Mouse (Mus musculus): ENCODE data around the gene Il17re. TPM values are rescaled to one million over a fixed set of nuclear protein-coding genes. Genes with fewer than 3 reads are reported as not detected.

The Il17re gene
- polyA plus RNA-seq, 1 experiment from 2014 or later = 0.09 TPM

DNA sequence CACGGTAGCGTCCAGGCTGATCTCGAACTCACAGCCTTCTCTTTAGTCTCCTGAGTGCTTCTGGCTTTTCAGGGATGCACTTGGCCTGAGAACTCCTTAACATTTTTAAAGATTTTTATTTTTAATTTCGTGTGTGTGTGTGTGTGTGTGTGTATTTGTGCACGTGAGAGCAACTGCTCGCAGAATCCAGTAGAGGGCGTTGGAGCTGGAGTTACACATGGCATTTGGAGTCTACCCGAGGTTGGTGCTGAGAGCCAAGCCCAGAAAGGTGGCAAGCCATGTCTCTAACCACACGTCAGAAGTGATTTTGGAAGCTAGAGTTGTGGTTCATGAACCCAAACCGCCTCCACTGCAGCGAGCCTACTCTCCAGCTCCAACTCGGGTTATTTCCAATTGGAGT, 15.2 kb upstream of the Il17re start:
- no peak for ATAC-seq (ENCODE audit: insufficient read depth)
- H3K27ac ChIP-seq (replicated peaks) = peak overlapping the region; percentile 48; the same call in 1 of the 2 replicates

DNA sequence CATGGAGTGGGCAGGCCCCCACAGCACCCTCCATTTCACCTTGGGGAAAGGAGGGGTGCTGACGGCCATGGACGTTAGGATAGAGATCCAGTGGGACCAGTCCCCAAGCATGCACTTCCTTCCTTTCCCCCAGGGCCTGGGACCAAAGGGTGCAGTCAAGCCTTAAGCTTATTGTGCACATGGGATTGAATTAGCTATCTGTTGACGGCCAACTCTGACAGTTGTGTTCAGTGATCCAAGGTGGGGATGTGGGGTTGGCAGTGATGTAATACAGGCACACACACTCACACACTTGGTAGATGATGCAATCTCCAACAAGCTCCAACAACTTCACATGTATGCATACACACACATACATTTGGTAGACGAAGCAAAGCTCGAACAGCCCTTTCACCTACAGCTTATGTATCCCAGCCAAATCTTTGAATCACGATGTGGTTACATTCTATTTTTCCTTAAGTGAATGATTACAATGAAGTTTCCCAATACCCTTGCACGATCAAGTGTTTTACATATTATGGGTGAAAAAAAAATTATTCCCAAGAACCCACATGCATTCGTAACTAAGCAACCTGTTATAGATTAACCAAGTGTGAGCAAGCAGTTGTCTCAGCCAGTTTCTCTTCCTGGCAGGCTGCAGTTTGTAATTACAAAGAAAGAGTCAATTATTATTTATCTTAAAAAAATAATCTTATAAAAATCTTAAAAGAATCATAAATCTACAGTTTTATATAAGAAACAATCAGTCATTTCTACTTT, 13.9 kb upstream of the Il17re start:
- Histone ChIP-seq H3K36me3 (replicated peaks) (peaks cover 19% of the 10 kb centered on the region), H3K9ac (no peak overlapping the region), H3K4me3 (replicated peaks) (no peak overlapping the region), H3K27me3 (no peaks in the 10 kb centered on the region), H3K4me1 (replicated peaks) (peaks cover 27% of the 10 kb centered on the region), H3K27ac (replicated peaks) (no peak overlapping the region), H3K4me2 (no peak overlapping the region), H3K9me3 (replicated peaks) (no peaks in the 10 kb centered on the region)
- no peak for ATAC-seq (ENCODE audit: insufficient read depth)
- 75% methylated on average over 7 of the region's 8 CpGs for WGBS (ENCODE audit: insufficient replicate concordance)

More for the DNA sequence above, 15.2 kb upstream of the Il17re start:
- peak overlapping the region; percentile 82 for H3K4me3 ChIP-seq (replicated peaks)
- WGBS (ENCODE audit: insufficient replicate concordance) = 36% methylated on average over 12 of the region's 12 CpGs
- H3K9ac ChIP-seq = peak overlapping the region; percentile 81
- H3K27me3 ChIP-seq = no peaks in the 10 kb centered on the region
- peak overlapping the region; percentile 91 for H3K4me2 ChIP-seq
- peaks cover 14% of the 10 kb centered on the region for H3K36me3 ChIP-seq (replicated peaks)
- peaks cover 27% of the 10 kb centered on the region for H3K4me1 ChIP-seq (replicated peaks)
- H3K9me3 ChIP-seq (replicated peaks) = no peaks in the 10 kb centered on the region

DNA sequence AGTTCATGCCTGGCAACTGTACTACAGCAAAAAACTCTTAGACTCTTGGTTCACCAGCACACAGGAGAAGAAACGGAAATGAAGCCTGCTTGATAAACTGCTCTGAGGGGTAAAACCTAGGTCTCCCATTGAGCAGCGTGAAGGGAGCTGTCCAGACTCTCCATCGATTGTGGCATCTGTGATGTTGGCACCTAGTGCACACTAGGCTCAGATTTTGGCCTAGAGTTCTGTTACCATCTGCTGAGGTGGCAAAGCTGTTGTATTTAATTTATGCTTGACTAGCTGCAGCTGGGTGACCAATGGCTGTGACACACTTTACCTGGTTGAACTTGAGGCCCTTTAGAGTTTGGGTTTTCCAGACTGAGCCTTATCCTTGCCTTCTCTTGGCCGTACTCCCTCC, 10.6 kb upstream of the Il17re start:
- Histone ChIP-seq H3K9me3 (replicated peaks) (no peaks in the 10 kb centered on the region), H3K4me3 (replicated peaks) (no peak overlapping the region), H3K36me3 (replicated peaks) (peaks cover 19% of the 10 kb centered on the region), H3K9ac (no peak overlapping the region), H3K27ac (replicated peaks) (no peak overlapping the region), H3K4me2 (no peak overlapping the region), H3K27me3 (no peaks in the 10 kb centered on the region), H3K4me1 (replicated peaks) (peaks cover 14% of the 10 kb centered on the region)
- 79% methylated on average over 4 of the region's 4 CpGs for WGBS (ENCODE audit: insufficient replicate concordance)
- no peak for ATAC-seq (ENCODE audit: insufficient read depth)

DNA sequence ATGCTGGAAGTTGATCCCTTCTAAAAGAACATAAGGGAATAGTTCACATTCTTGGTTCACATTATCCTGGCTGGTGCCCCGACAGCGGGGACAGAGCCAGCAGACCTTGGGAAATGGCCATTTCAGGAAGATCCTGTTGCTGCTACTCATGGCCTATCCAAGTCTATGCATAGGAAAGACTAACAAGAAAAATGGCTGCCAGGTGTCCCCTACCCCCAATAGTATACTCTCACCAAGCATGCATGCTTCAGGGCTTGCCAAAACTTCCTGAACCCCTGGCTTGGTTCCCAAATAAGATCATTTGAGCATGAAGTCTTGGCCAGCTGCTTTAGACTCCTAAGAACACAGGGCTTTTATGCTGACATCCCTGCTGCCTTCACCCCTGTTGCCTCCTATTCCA, 6.4 kb upstream of the Il17re start:
- H3K36me3 ChIP-seq (replicated peaks) = peaks cover 16% of the 10 kb centered on the region
- WGBS (ENCODE audit: insufficient replicate concordance) = 68% methylated on average over 2 of the region's 2 CpGs
- H3K27me3 ChIP-seq = no peaks in the 10 kb centered on the region
- no peaks in the 10 kb centered on the region for H3K4me1 ChIP-seq (replicated peaks)
- no peak overlapping the region for H3K4me3 ChIP-seq (replicated peaks)
- H3K9me3 ChIP-seq (replicated peaks) = no peaks in the 10 kb centered on the region
- H3K27ac ChIP-seq (replicated peaks) = no peak overlapping the region
- H3K9ac ChIP-seq = no peak overlapping the region
- no peak overlapping the region for H3K4me2 ChIP-seq
- no peak for ATAC-seq (ENCODE audit: insufficient read depth)

DNA sequence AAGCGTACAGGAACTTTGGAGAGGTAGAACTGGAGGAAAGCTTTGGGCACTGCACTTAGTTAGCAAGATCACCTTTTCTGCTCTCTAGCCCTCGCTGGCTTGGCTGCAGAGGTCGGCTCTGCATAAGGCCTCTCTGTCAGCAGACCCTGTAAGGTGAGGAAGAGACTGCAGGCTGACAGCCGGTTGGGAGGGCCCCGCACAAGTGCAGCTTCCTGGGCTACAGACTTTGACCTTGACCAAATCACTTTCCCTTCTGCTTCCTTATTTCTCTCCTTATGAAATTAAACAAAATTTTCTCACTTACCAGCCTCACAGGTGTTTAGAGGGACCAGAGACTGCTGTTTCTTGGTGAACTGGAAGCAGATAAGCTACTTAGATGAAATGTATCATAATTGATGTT, 3.3 kb upstream of the Il17re start:
- WGBS (ENCODE audit: insufficient replicate concordance) = 28% methylated on average over 5 of the region's 5 CpGs
- H3K9ac ChIP-seq = no peak overlapping the region
- H3K9me3 ChIP-seq (replicated peaks) = no peaks in the 10 kb centered on the region
- H3K4me2 ChIP-seq = no peak overlapping the region
- H3K27me3 ChIP-seq = peaks cover 6% of the 10 kb centered on the region; the same call in 1 of the 2 replicates
- H3K27ac ChIP-seq (replicated peaks) = no peak overlapping the region
- no peak overlapping the region for H3K4me3 ChIP-seq (replicated peaks)
- ATAC-seq (ENCODE audit: insufficient read depth) = no peak
- H3K36me3 ChIP-seq (replicated peaks) = no peaks in the 10 kb centered on the region
- H3K4me1 ChIP-seq (replicated peaks) = no peaks in the 10 kb centered on the region

DNA sequence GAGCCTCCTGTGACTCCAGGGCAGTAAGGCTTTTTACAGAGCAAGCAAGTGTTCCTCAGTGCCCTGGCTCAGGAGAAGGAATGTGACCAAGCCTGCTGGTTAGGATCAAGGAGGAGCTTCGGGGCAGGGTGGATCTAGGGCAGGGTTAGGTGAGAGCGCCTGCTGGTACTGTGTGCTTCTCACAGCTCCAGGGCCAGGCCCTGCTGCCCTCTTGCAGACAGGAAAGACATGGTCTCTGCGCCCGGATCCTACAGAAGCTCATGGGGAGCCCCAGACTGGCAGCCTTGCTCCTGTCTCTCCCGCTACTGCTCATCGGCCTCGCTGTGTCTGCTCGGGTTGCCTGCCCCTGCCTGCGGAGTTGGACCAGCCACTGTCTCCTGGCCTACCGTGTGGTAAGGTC, 351 bp downstream of the Il17re start:
- H3K27ac ChIP-seq (replicated peaks) = no peak overlapping the region
- H3K36me3 ChIP-seq (replicated peaks) = no peaks in the 10 kb centered on the region
- H3K4me2 ChIP-seq = no peak overlapping the region
- H3K4me3 ChIP-seq (replicated peaks) = no peak overlapping the region
- no peak overlapping the region for H3K9ac ChIP-seq
- H3K4me1 ChIP-seq (replicated peaks) = no peaks in the 10 kb centered on the region
- peaks cover 6% of the 10 kb centered on the region; the same call in 1 of the 2 replicates for H3K27me3 ChIP-seq
- no peak for ATAC-seq (ENCODE audit: insufficient read depth)
- no peaks in the 10 kb centered on the region for H3K9me3 ChIP-seq (replicated peaks)
- 53% methylated on average over 10 of the region's 10 CpGs for WGBS (ENCODE audit: insufficient replicate concordance)

DNA sequence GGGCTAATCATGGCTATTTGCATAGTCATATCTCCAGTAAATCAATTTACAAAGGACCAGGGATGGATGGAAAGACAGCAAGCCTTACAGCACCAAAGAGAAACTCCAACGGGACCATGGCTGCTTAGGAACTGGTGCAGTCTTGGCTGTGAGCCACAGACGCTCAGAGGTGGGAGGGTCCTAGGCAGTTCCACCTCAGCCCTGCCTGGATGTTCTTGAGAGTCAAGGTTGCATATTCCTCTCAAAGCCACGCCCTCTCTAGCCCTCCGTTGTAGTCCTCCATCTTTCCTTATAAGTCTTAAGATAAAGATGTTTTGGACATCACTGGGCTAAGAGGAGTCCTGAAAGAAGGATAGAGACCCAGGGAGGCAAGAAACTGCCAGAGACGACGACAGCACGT, 5.8 kb downstream of the Il17re start:
- ATAC-seq (ENCODE audit: insufficient read depth) = no peak
- H3K36me3 ChIP-seq (replicated peaks) = no peaks in the 10 kb centered on the region
- no peaks in the 10 kb centered on the region for H3K9me3 ChIP-seq (replicated peaks)

DNA sequence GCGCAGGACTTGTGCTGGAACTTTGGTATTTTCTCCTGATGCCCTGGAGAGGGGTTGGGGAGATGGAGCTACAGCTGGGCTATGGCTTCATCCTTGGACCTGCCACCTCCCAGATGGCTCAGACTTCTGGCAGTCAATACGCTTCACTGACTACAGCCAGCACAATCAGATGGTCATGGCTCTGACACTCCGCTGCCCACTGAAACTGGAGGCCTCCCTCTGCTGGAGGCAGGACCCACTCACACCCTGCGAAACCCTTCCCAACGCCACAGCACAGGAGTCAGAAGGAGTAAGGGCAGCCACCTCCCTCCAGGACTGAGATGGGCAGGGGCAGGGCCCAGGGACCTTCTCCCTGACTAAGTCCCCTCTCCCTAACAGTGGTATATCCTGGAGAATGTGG, 7.3 kb downstream of the Il17re start:
- Histone ChIP-seq H3K27ac (replicated peaks) (no peak overlapping the region), H3K4me1 (replicated peaks) (peaks cover 12% of the 10 kb centered on the region), H3K9ac (no peak overlapping the region), H3K36me3 (replicated peaks) (no peaks in the 10 kb centered on the region), H3K4me2 (no peak overlapping the region), H3K27me3 (peaks cover 16% of the 10 kb centered on the region), H3K9me3 (replicated peaks) (no peaks in the 10 kb centered on the region), H3K4me3 (replicated peaks) (no peak overlapping the region)
- 68% methylated on average over 5 of the region's 5 CpGs for WGBS (ENCODE audit: insufficient replicate concordance)
- no peak for ATAC-seq (ENCODE audit: insufficient read depth)

More for the DNA sequence above, 5.8 kb downstream of the Il17re start:
- Histone ChIP-seq H3K4me2 (no peak overlapping the region), H3K27ac (replicated peaks) (no peak overlapping the region), H3K27me3 (peaks cover under 1% of the 10 kb centered on the region; the same call in 1 of the 2 replicates), H3K9ac (no peak overlapping the region), H3K4me1 (replicated peaks) (peaks cover 2% of the 10 kb centered on the region; the same call in 1 of the 2 replicates), H3K4me3 (replicated peaks) (no peak overlapping the region)
- 60% methylated on average over 7 of the region's 7 CpGs for WGBS (ENCODE audit: insufficient replicate concordance)

DNA sequence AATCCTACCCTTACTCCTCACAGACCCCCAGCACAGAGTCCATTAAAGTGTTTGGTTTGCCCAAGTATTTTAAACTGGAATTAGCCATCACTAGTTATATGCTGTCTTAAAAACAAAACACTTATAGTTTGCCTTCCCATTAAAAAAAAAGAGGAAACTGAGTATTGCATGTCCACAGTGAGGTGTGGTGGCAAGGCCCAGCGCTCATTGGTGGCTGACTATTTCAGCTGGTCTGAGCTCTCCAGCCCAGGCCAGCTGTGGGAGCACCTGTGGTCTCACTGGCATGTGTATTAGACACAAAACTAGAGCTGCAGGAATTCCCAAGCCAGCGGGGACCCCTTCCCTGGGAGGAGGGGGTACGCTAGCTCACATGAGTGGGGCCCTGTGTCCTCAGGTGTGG, 10.2 kb downstream of the Il17re start:
- 60% methylated on average over 3 of the region's 3 CpGs for WGBS (ENCODE audit: insufficient replicate concordance)
- ATAC-seq (ENCODE audit: insufficient read depth) = no peak
- Histone ChIP-seq H3K4me2 (no peak overlapping the region), H3K27me3 (peaks cover 31% of the 10 kb centered on the region), H3K27ac (replicated peaks) (no peak overlapping the region), H3K36me3 (replicated peaks) (no peaks in the 10 kb centered on the region), H3K4me1 (replicated peaks) (peaks cover 23% of the 10 kb centered on the region), H3K4me3 (replicated peaks) (no peak overlapping the region), H3K9me3 (replicated peaks) (no peaks in the 10 kb centered on the region), H3K9ac (no peak overlapping the region)

DNA sequence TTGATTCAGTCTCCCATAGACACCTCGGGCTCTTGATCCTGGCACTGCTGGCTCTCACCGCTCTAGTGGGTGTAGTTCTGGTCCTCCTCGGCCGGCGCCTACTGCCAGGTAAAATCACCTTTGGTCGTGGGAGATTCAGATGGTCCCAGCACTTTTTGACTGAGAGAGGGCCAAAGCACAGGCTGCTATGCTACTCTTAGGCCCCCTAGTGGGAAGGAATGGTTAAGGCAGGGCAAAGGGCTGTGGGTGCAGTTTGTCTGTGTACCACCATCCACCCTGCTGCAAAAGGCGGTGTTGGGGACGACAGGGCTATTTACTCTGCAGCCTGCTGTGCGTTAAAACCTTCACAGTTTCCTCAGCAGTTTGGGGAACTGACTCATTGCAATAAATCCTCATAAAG, 10.7 kb downstream of the Il17re start:
- Histone ChIP-seq H3K4me3 (replicated peaks) (peak overlapping the region; percentile 45), H3K27me3 (peaks cover 31% of the 10 kb centered on the region), H3K9ac (0 out of 2 replicates have a peak overlapping the region, but pooled peaks have one; percentile 18), H3K4me1 (replicated peaks) (peaks cover 23% of the 10 kb centered on the region), H3K36me3 (replicated peaks) (no peaks in the 10 kb centered on the region), H3K27ac (replicated peaks) (no peak overlapping the region), H3K4me2 (peak overlapping the region; percentile 73), H3K9me3 (replicated peaks) (no peaks in the 10 kb centered on the region)
- 3% methylated on average over 9 of the region's 9 CpGs for WGBS (ENCODE audit: insufficient replicate concordance)
- ATAC-seq (ENCODE audit: insufficient read depth) = 0 out of 2 replicates have a peak, but pooled peaks have one; percentile 35

DNA sequence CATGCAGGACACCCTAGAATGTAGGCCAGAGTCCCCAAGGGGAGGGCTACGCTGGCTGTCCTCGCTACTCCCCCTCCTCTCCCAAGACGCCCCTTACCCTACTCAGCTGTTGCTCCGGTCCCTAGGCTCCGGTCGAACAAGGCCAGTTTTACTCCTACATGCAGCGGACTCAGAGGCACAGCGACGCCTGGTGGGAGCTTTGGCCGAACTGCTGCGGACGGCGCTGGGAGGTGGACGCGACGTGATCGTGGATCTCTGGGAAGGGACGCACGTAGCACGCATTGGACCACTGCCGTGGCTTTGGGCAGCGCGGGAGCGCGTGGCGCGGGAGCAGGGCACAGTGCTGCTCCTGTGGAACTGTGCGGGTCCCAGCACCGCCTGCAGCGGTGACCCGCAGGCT, 11.1 kb downstream of the Il17re start:
- Histone ChIP-seq H3K4me1 (replicated peaks) (peaks cover 23% of the 10 kb centered on the region), H3K9ac (peak overlapping the region; percentile 18; the same call in 1 of the 2 replicates), H3K27ac (replicated peaks) (no peak overlapping the region), H3K4me2 (peak overlapping the region; percentile 73), H3K27me3 (peaks cover 32% of the 10 kb centered on the region), H3K9me3 (replicated peaks) (no peaks in the 10 kb centered on the region), H3K36me3 (replicated peaks) (no peaks in the 10 kb centered on the region), H3K4me3 (replicated peaks) (peak overlapping the region; percentile 45)
- WGBS (ENCODE audit: insufficient replicate concordance) = 2% methylated on average over 31 of the region's 31 CpGs
- ATAC-seq (ENCODE audit: insufficient read depth) = peak; percentile 45
